Mouse (Mus musculus): Measurements from ENCODE around the gene Fen1. TPM values are rescaled to one million over a fixed set of nuclear protein-coding genes. Genes with fewer than 3 reads are reported as not detected.
"Not testable (repeated sequence)": the region's sequence is repeated elsewhere in the genome, so short reads cannot be mapped to it uniquely, and the experiment has no call there.

The Fen1 gene
- total RNA-seq, 4 experiments from 2014 or later, result 10.8 to 19.1 (median 14.1) TPM

DNA sequence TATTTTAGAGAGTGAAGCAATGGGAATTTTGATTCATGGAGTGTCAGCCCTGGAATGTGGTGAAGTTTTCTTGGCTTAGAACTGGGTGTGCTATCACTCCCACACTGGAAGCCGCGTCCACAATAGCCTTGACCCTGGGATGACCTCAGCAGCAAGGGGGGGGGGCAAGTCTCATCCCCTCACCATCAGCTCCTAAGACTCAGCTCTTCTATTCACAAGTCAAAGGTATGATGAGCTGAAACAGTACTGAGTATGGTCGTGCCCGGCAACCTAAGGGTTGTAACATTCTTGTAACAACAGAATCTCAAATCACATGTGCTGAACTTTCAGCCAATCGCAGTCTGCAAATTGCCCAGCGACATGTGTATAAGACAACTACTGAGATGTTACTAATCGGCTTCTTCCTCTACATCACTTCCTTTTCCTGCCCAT lies 27.0 kb downstream of the Fen1 start:
- no peak for DNase-seq

DNA sequence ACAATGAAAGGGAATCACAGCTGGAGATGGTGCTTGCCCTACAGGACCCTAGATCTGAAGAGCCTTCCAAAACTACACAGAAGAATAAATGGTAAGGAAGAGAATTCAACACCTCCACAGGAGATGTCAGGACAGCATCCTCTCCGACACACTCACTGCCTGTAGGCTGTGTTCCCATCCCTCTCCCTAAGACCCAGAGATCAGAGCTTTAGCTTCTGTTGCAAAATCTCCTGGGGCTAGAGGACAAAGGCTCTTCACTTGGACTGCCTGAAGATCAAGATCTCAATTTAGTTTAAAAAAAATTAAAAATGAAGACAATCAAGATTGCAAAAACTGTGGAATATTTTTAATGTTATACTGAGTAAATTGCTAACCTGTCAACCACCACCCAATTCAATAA lies 27.5 kb downstream of the Fen1 start:
- DNase-seq, result no peak

- no peak for DNase-seq
These were observed 29.0 kb downstream of the Fen1 start for GRCm38 (mm10) chr19:10174956-10175355.

DNA sequence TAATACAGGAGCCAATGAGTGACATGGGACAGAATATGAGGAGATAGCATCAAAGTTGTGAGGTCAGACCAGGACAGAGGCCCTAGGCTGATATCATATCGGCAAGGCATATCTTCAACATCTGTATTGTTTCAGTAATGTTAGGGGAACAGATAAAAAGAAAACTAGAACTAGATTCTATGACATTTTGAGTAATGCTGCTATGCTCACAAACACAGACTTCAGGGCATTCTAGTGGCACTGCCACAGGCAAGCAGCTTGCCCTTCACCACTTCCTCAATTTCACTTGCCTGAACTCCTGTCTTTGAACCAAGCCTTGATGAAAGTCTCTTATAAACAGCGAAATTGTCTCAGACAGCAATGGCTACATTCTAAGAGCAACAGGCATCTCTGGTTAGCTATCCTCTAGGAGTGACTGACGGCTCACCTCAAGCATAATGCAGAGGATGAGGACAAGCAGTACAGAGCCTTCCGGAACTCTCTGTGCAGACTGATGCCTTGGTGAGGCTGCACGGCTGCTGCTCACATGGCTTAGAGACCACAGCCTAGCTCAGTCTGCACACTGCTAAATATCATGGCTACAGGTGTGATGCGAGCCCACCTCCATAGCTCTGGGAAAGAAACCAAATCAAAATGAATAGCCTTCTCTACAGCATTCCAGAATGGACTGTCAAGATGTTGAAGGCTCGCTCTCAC lies 30.0 kb downstream of the Fen1 start:
- DNase-seq, result no peak

DNA sequence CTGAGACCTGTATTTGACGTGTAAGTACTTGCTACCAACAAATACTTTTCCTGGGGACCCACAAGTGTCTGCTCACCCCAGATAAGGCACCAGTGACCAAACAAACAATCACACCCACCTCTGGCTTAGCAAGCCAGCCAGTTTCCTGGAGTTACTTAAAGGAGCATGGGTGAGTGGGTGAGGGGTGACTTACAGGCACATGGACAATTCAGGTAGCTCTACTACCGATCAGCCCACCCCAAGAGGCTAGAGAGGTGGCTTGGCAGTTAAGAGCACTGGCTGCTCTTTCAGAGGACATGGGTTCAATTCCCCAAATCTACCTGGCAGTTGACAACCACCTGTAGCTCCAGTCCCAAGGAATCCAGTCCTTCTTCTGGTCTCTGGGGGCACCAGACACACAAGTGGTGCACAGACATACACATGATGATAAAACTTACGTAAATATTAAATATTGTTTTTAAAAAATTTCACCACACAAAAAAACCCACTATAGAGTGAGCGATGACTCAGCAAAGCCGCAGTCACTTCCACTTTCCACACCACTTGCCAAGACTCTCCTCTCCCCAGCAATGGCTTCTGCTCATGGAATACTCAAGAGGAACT lies 30.8 kb downstream of the Fen1 start:
- DNase-seq, result no peak

GRCm38 (mm10) chr19:10171846-10172245 lies 32.1 kb downstream of the Fen1 start:
- DNase-seq, result no peak

GRCm38 (mm10) chr19:10171359-10171758 lies 32.6 kb downstream of the Fen1 start:
- DNase-seq, result no peak

- no peak for DNase-seq
These were observed 33.5 kb downstream of the Fen1 start for GRCm38 (mm10) chr19:10170466-10170865.

- not testable (repeated sequence) for DNase-seq
These were observed 34.2 kb downstream of the Fen1 start for GRCm38 (mm10) chr19:10169692-10170330.

DNA sequence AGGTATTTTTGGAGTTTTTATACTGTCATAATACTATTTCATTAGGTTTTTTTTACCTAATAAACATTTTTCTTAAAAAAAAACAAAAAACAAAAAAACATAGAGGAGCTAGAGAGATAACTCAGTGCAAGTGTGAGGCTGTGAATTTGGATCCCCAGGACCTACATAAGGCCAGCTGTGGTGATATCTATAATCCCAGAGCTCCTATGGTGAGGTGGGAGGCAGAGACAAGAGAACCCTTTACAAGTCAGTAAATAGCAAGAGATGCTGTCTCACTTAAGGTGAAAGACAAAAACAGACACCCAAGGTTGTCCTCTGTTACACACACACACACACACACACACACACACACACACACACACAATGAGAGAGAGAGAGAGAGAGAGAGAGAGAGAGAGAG lies 34.8 kb downstream of the Fen1 start:
- no peak for DNase-seq

DNA sequence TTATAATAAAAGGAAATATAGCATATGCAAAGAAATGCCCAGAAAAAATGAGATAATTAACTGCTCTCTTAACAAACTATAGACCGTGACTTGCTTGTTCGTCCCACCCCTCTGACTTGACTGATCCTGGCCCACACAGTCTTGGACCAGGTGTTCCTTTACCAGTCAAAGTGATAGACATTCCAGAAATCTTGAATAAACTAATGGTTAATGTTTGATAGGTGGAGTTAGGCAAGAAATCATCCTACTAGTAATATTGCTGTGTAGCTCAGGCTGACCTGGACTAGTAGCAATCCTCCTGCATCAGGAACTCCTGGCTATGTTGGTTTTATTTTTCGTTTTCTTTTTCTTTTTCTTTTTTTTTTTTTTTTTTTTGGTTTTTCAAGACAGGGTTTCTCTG lies 35.5 kb downstream of the Fen1 start:
- DNase-seq, result no peak

GRCm38 (mm10) chr19:10167951-10168350 lies 36.0 kb downstream of the Fen1 start:
- DNase-seq, result no peak

DNA sequence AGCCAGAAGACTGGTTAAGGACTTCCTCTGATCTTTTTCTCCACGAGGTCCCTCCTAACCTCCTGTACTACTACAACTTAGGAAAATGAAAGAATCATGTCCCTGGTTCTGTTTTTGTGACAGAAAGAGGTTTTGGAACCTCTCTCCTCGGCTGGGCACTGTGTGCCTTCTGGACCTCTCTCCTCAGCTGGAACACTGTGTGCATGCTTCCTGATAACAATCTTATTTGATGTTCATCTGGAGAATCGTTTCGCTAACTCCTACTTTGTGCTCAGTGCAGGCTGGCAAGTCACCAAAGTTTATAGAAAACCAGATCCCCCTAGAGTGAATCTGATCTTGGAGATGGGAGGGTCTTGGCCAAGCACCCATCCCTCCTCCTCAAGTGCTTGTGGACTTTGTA lies 36.9 kb downstream of the Fen1 start:
- no peak for DNase-seq

DNA sequence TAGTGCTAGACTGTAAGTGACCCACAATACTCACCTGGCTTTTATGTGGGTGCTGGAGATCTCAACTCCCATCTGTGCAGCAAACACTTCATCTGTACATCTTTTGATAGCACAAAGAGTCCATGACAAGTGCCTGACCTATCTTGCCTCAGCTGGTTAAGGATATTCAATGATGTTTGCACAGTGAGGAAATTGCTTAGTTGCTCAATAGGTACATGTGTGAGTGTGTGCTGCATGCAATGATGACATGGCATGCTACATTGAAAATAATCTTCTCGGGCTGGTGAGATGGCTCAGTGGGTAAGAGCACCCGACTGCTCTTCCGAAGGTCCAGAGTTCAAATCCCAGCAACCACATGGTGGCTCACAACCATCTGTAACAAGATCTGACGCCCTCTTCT lies 38.0 kb downstream of the Fen1 start:
- not testable (repeated sequence) for DNase-seq

DNA sequence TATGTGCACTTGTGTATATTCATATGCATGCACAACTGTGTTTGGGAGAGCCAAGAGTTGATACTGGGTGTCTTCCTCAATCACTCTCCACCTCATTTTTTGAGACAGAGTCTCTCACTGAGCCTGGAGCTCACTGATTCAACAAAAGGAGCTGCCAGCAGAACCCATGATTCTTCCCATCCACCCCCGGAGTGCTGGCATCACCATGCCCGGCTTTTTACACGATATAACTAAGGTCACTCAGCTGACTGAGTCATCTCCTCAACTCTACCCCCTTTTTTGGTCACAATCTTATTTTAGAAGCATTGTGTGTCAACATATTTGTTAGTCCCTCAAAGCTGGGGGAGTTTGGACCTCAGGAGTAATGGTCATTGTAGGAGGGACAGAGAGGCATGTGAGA lies 40.1 kb downstream of the Fen1 start:
- no peak for DNase-seq

DNA sequence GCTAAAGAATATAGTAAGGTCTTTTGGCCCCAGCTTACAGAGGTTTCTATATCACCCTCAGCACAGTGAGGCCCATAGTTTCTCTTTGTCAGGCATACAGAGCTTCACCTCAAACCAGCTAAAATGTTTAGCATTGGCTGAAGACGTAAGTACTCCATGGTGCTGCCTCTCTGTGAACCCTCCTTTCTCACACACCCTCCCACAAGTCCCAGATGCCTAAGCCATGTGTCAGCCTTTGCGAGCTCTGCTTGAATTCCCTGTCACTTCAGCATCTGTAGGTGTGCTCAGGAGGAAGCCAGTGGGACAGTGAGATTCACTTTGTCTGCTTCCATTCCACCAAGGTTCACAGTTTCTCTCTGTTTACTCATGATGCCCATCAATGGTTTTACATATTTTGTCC lies 46.2 kb downstream of the Fen1 start:
- DNase-seq, result no peak

GRCm38 (mm10) chr19:10149189-10149588 lies 54.8 kb downstream of the Fen1 start:
- no peak for DNase-seq

Small RNAs within 50 kb of the gene (microRNA-seq; reads per million reads assigned to microRNA genes)
- 1.3 to 1.4 reads per million in 2 experiments for gene Mir6993

Other genes starting within 250 kb of the Fen1 start
- gene Fth1, start 223.6 kb downstream of the Fen1 start, total RNA-seq (2022), result 1,000 to 10,000 TPM; 2,860 to 3,469 (median 3,019) TPM
- gene Best1, start 202.5 kb downstream of the Fen1 start, total RNA-seq (2022), result 1 to 10 TPM in 1 of 4 experiments, under 1 TPM in 3; 0.15 to 1.0 (median 0.44) TPM
- gene Rab3il1, start 202.5 kb downstream of the Fen1 start, total RNA-seq (2022), result 10 to 100 TPM in 2 of 4 experiments, 1 to 10 TPM in 2; 6.5 to 13.3 (median 9.5) TPM
- gene Fads3, start 162.6 kb downstream of the Fen1 start, total RNA-seq (2022), result 10 to 100 TPM in 3 of 4 experiments, 1 to 10 TPM in 1; 9.9 to 55.1 (median 22.0) TPM
- 1,000 to 10,000 TPM; 1,620 to 2,476 (median 1,986) TPM for gene Fads2, start 102.4 kb downstream of the Fen1 start, total RNA-seq (2022)
- 1,000 to 10,000 TPM in 2 of 4 experiments, 100 to 1,000 TPM in 2; 923 to 1,535 (median 1,260) TPM for gene Fads1, start 21.3 kb downstream of the Fen1 start, total RNA-seq (2022)
- gene Tmem258, start 155 bp downstream of the Fen1 start, total RNA-seq (2022), result 100 to 1,000 TPM; 131 to 198 (median 144) TPM
- gene Myrf, start 36.6 kb upstream of the Fen1 start, total RNA-seq (2022), result 1 to 10 TPM in 3 of 4 experiments, under 1 TPM in 1; 0.94 to 2.0 (median 1.4) TPM
- 1 to 10 TPM; 3.3 to 4.4 (median 3.8) TPM for gene Dagla, start 100.7 kb upstream of the Fen1 start, total RNA-seq (2022)
- 10 to 100 TPM; 32.9 to 54.6 (median 44.5) TPM for gene Syt7, start 184.9 kb upstream of the Fen1 start, total RNA-seq (2022)